8 mouse cellular contexts compared by ENCODE assay signal in genomic region chr9:94534226-94534625, GRCm38 (mm10). TPM values are rescaled to one million over a fixed set of nuclear protein-coding genes. Genes with fewer than 3 reads are reported as not detected.
DNase-seq lines count a peak whose midpoint lies in the region; ATAC-seq lines count a peak whose summit lies in the region.

No protein-coding gene starts in this region.

- 70% methylated on average over 2 of the region's 2 CpGs for WGBS in forebrain, embryonic 11.5 days
- 79% methylated on average over 2 of the region's 2 CpGs for WGBS in forebrain, embryonic 10.5 days
- WGBS in lung, embryonic 15.5 days = 61% methylated on average over 2 of the region's 2 CpGs
- WGBS in liver, embryonic 12.5 days (ENCODE audit: insufficient replicate concordance) = 30% methylated on average over 2 of the region's 2 CpGs

- DNase-seq in forebrain, embryonic 11.5 days (ENCODE audit: low spot score) = no peak
- DNase-seq in forebrain, embryonic 10.5 days (ENCODE audit: extremely low spot score, low spot score) = no peak
- DNase-seq in lung, postnatal 4 days = no peak
- peak; percentile 14 for DNase-seq in splenic B cell, adult 2 months (ENCODE audit: low read depth, low spot score)
- DNase-seq in adrenal gland, postnatal 10 days = no peak
- DNase-seq in frontal cortex, postnatal 25 days (ENCODE audit: low spot score in 2 of 2) = no peak

- no peak overlapping the region for H3K27ac ChIP-seq in forebrain, embryonic 11.5 days (ENCODE audit: low read depth, low read length)
- H3K27ac ChIP-seq in forebrain, embryonic 10.5 days = no peak overlapping the region
- no peak overlapping the region for H3K27ac ChIP-seq in lung, embryonic 15.5 days
- H3K27ac ChIP-seq in liver, embryonic 12.5 days = no peak overlapping the region

- H3K9me3 ChIP-seq in forebrain, embryonic 11.5 days (ENCODE audit: control insufficient read depth, low read length) = no peaks in the 10 kb centered on the region
- no peaks in the 10 kb centered on the region for H3K9me3 ChIP-seq in forebrain, embryonic 10.5 days
- H3K9me3 ChIP-seq in lung, embryonic 15.5 days = no peaks in the 10 kb centered on the region
- H3K9me3 ChIP-seq in liver, embryonic 12.5 days (replicated peaks) = no peaks in the 10 kb centered on the region

- H3K27me3 ChIP-seq in forebrain, embryonic 11.5 days (ENCODE audit: control insufficient read depth, insufficient read depth, low read length) = no peaks in the 10 kb centered on the region
- peaks cover 16% of the 10 kb centered on the region for H3K27me3 ChIP-seq in forebrain, embryonic 10.5 days (ENCODE audit: poor library complexity, severe bottlenecking)
- H3K27me3 ChIP-seq in lung, embryonic 15.5 days = no peaks in the 10 kb centered on the region
- H3K27me3 ChIP-seq in liver, embryonic 12.5 days (replicated peaks) = no peaks in the 10 kb centered on the region
- no peaks in the 10 kb centered on the region for H3K27me3 ChIP-seq in splenic B cell, adult 2 months (ENCODE audit: control insufficient read depth, insufficient read depth, low read length, poor library complexity, severe bottlenecking)

- no peak overlapping the region for H3K4me3 ChIP-seq in forebrain, embryonic 11.5 days (ENCODE audit: low read depth, low read length)
- H3K4me3 ChIP-seq in forebrain, embryonic 10.5 days = no peak overlapping the region; the same call in 1 of the 2 replicates
- H3K4me3 ChIP-seq in lung, embryonic 15.5 days = no peak overlapping the region
- no peak overlapping the region for H3K4me3 ChIP-seq in liver, embryonic 12.5 days

- no peaks in the 10 kb centered on the region for H3K36me3 ChIP-seq in forebrain, embryonic 11.5 days (ENCODE audit: control insufficient read depth, insufficient read depth, low read length)
- H3K36me3 ChIP-seq in forebrain, embryonic 10.5 days (replicated peaks) = no peaks in the 10 kb centered on the region
- no peaks in the 10 kb centered on the region for H3K36me3 ChIP-seq in lung, embryonic 15.5 days
- H3K36me3 ChIP-seq in liver, embryonic 12.5 days = no peaks in the 10 kb centered on the region
- no peaks in the 10 kb centered on the region for H3K36me3 ChIP-seq in splenic B cell, adult 2 months (ENCODE audit: control insufficient read depth, insufficient read depth, low read length, poor library complexity, severe bottlenecking)

- 0 out of 2 replicates have a peak overlapping the region, but pooled peaks have one; percentile 5 for H3K4me2 ChIP-seq in forebrain, embryonic 11.5 days (ENCODE audit: low read depth, low read length, severe bottlenecking)
- H3K4me2 ChIP-seq in lung, embryonic 15.5 days = peak overlapping the region; percentile 23
- H3K4me2 ChIP-seq in liver, embryonic 12.5 days = peak overlapping the region; percentile 13

- no peak overlapping the region for H3K9ac ChIP-seq in forebrain, embryonic 11.5 days (ENCODE audit: low read length)
- H3K9ac ChIP-seq in lung, embryonic 15.5 days = no peak overlapping the region
- no peak overlapping the region for H3K9ac ChIP-seq in liver, embryonic 12.5 days

- H3K4me1 ChIP-seq in forebrain, embryonic 11.5 days (replicated peaks; ENCODE audit: control insufficient read depth, insufficient read depth, low read length) = peaks cover under 1% of the 10 kb centered on the region; the same call in 1 of the 2 replicates
- peaks cover 51% of the 10 kb centered on the region for H3K4me1 ChIP-seq in forebrain, embryonic 10.5 days
- peaks cover 21% of the 10 kb centered on the region for H3K4me1 ChIP-seq in lung, embryonic 15.5 days
- peaks cover 54% of the 10 kb centered on the region for H3K4me1 ChIP-seq in liver, embryonic 12.5 days

- ATAC-seq in forebrain, embryonic 11.5 days (replicated peaks; ENCODE audit: low FRiP score) = no peak
- ATAC-seq in lung, embryonic 15.5 days (ENCODE audit: borderline replicate concordance, extremely low read depth, low FRiP score, low TSS enrichment) = no peak
- no peak for ATAC-seq in liver, embryonic 12.5 days

RNA-seq across cellular contexts. Expression of gene 1190002N15Rik, which starts 3.7 kb away (rescaled TPM):
- polyA plus RNA-seq in forebrain, embryonic 11.5 days (2014; fragmentation: Nextera tagmentation; extraction: Ambion mirVana) = 21.8 and 25.3 TPM in 2 replicates
- polyA plus RNA-seq in forebrain, embryonic 10.5 days (2016; fragmentation: Nextera tagmentation; extraction: Ambion mirVana) = 3.3 and 3.9 TPM in 2 replicates
- 26.0 and 29.0 TPM in 2 replicates for polyA plus RNA-seq in lung, embryonic 15.5 days (2015; fragmentation: Nextera tagmentation; extraction: Ambion mirVana)
- 13.8 and 14.5 TPM in 2 replicates for polyA plus RNA-seq in liver, embryonic 12.5 days (2016; fragmentation: Nextera tagmentation; extraction: Ambion mirVana)
- total RNA-seq in adrenal gland, postnatal 10 days (2021) = 10 to 100 TPM; 24.8 to 24.9 TPM
